Mouse (Mus musculus): ENCODE data around the gene Zc3h12c.
"Not testable (repeated sequence)": the region's sequence is repeated elsewhere in the genome, so short reads cannot be mapped to it uniquely, and the experiment has no call there.

Gene Zc3h12c

DNA sequence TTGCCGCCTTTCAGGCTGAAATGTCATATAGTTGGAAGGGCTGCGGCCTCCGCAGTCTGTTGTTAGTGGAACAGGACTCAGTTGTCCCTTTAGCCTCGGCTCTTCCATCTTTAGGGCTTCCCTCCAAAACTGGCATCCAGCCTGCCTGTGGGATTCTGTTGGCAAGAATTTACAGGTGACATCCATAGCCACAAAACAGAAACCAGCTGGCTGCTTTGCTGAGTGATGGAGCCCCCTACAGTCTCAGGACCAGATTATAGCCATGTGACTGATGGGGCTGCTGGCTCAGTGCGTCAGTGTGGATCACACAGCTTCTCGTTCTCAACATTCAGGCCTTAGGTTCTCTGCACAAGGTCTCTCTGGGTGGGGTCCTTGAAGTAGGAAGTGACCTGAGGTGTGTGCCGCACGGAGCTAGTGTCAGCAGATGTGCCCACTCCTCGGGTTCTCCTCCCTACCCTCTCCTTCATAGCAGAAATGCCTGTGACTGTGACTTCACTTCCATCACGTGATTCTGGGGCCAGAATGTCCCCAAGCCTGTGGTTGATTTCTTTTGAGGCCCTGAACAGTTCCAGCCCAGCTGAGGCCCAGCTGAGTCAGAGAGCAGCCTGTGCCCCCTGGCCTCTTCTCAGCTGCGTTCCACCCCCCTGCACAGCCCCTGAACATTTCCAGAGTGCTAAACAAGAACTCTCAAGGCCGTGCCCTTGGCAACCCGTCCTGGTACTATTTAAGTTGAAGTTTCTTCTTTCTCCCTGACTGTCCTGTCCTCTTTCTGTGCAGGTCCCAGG, 66.1 kb downstream of the Zc3h12c start:
- no peak for DNase-seq (ENCODE audit: low spot score in 2 of 2)

DNA sequence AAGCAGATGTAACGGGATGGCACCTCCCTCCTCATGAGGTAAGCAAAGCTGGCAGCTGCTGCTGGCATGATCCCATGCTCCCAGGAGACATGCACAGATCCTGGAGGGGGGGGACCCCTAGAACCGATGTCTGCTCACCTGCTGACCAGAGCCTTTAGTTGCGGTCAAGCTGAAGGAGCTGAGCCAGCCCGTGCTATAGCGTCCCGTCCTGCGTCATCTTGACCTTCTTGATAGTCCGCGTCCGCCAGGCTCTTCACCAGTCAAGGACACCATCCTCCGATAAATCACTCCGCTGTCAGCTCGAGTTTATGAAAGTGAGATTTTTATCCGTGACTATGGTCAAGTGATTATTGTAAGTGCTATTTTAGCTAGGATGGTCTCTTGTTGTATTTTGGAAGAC, 67.9 kb downstream of the Zc3h12c start:
- no peak for DNase-seq (ENCODE audit: low spot score in 2 of 2)

DNA sequence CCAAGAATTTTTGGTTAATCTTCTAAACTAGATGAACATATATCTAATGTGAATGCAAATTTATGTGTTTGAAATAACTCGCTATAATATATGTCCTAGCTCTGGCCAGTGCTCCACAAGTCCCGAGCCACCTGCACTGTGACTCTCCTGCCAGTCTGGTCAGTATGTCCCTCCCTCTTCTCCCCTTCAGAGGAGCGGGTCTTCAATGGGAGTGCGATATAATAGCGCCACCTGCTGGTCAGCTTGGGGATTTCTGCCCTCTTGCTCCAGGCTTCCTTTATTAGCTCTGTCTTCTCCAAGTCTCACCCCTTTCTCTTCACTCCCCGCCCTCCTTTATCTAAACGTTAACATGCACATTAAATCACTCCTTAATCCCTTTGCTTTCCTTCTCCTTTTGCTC, 69.8 kb downstream of the Zc3h12c start:
- peak; percentile 54 to 79 for DNase-seq (ENCODE audit: low spot score in 2 of 2)

DNA sequence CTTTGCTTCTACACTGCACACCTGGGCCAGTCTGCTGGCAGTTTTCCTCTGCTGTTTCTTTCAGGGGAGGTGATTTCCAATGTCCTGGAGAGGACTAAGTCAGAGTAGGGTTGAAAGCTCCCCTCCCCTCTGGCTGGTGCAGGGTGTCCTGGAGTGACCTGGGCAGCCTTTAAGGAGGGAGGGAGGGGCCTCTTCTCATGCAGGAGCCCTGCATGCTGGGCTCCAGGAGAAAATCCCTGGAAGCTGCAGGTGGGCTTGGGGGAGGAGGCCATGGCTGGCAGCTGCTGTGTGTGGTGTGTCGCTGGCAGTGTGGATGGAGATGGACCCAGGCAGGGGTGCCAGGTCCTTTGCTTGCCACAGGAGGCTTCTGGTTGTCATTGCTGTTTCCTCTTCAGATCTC, 71.0 kb downstream of the Zc3h12c start:
- DNase-seq (ENCODE audit: low spot score in 2 of 2) = no peak

DNA sequence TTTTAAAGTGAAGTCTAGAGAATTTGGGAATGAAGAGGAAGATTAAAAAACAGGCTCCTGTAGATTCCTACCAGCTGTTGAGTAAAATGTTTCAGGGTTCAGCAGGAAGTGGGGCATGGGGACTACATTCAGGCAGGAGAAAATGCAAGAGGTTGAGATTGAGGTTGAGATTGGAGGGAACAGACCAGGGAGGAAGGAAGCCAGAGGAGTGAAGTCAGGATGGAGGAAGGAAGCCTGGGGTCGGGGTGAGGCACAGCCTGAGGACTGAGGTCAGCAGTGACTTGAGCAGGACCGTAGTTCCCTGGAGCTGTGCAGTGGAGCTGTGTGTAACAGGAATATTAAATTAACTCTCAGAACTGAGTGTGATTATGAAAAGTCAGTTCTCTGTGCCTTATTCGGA, 72.7 kb downstream of the Zc3h12c start:
- no peak for DNase-seq (ENCODE audit: low spot score in 2 of 2)

DNA sequence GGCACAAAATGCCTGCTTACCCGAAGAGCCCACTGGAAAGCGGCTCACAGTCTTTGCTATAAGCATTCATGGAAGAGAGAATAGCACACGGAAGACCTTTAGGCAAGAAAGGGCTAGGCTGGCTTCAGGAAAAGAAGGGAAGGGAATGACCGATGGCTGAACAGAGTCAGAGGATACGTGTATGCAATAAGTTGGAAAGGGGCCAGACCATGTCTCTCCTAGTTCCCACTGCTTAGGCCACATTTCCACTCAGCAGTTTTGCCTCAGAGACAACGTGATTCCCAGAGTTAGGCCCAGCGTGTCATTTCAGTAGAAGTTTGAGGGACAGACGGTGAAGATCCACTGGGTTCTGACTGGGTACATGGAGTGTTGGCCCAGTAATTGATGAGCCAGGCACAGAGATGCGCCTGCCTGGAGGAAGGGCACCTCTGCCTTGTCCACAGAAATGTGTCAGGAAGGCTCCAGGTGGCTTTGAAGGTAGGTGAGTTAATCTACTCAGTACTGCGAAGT, 73.8 kb downstream of the Zc3h12c start:
- no peak for DNase-seq (ENCODE audit: low spot score in 2 of 2)

DNA sequence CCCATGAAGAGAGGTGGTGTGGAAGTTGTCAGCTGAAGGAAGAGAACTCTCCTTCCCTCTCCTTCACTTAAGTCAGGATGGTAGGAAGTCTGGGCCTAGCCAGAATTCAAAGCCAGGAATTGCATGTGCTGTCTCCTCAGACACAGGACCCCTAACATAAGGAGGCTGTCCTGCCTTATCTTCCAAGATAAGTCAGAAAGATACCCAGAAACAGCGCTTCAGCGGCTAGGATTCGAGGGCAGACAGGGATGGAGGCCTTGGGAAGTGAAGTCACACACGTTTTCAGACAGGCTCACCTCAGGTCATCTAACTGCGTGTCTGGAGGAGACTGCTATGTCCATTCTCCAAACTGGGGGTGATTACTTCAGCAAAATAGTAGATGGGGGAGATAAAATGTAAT, 74.4 kb downstream of the Zc3h12c start:
- no peak for DNase-seq (ENCODE audit: low spot score in 2 of 2)

DNA sequence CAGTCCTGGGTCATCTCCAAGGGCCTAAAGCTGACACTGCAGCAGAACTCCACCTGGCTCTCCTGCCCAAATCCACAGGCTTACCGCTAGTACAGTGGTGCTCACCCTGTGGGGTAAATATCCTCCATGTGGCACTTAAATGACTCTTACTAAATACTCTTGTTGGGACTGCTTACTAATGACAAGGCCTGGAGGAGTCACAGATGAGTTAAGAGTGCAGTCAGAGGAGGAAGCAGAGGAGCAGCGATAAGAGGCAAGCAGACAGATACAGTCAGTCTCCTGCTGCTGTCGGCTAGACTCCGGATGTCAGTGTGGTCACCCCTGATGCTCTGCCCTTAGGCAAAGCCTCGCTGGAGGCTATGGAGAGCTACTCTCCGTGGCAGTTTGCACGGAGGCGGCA, 75.3 kb downstream of the Zc3h12c start:
- DNase-seq (ENCODE audit: low spot score in 2 of 2) = no peak

DNA sequence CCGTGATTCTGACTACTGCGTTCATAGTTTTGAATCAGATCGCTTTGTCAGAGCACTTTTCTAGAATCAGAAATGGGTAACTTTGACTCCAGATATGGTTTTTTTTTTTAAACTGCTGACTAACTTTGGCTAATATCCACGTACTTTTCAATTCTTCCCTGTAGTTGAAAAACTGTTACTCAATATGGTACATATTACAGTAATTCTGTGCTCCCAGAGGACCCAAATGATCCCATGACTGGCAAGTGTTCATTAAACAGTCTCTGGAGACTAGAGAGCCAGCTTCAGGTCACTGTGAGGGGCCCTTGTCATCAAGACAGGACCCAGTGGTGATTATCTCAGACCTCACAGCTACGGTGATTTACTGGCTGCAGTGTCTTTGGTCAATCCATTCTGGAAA, 76.1 kb downstream of the Zc3h12c start:
- no peak for DNase-seq (ENCODE audit: low spot score in 2 of 2)

DNA sequence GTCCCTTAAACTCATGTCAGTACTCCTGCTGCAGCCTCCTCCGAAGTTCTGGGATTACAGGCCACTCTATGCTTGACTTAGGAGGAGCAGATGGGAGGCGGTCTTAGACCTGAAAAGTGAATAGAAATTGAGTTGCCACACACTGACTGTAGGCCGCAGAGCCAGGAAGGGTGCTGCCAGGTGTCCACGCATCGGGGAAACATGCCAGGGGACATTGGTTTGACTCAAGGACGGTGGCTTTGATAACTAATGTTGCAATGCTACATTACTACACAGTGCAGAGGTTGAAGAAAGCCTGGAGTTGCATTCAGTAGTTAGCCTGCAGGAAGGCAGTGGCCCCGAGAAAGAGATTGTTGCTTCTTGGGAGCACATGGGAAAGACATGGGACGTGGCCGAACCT, 76.6 kb downstream of the Zc3h12c start:
- no peak for DNase-seq (ENCODE audit: low spot score in 2 of 2)

DNA sequence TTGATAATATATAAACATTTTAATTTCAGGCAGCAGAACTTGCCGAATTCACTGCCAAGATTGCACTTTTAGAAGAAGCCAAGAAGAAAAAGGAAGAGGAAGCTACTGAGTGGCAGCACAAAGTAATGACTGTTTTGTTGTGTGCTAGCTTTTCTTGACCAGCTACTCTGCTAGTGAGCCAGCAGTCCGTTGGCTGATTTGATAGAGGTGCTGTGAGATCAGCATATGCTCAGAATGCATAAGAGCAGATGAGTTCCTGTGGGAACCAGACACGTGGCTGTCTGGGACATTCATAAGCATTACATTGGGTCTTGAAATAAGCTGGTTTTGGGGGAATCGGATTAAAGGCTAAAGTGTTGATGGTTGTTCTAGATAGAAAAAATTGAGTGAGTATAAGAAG, 86.0 kb downstream of the Zc3h12c start:
- DNase-seq (ENCODE audit: low spot score in 2 of 2) = no peak

DNA sequence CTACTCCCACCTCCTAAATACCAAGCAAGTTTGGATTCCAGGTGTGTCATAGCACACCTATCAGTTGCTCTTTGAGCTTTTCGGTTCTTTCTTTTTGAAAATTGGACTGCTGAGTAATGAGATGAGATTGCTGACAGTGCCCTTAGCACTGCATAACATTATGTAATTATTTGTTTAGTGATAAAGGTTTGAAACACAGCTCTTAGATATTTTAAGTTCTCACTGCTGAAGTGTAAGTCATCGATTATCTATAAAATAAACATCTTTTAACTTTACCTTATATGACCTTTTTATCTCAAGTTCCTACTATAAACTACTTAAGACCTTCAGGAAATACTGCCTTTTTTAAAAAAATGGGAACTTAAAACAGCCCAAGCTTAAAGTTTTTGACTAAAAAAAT, 86.4 kb downstream of the Zc3h12c start:
- DNase-seq (ENCODE audit: low spot score in 2 of 2) = no peak

DNA sequence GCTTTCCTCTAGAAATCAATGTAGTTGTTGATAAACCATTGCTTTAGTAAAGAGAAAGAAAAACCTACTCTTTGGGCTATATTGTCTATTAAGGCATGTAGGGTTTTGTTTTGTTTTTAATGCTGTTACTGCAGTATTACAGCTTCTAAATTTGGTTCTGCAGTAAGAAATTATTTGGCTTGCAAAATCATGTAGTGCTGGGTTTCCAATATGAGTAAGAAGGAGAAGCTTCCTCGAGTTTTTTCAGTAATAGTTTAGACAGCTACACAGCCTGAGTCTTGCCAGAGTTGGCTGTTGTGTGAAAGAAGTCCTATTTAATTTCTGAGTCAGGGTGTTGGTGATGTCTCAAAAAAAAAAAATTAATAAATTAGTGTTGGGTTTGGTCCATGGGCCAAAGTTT, 90.7 kb downstream of the Zc3h12c start:
- no peak for DNase-seq (ENCODE audit: low spot score in 2 of 2)

DNA sequence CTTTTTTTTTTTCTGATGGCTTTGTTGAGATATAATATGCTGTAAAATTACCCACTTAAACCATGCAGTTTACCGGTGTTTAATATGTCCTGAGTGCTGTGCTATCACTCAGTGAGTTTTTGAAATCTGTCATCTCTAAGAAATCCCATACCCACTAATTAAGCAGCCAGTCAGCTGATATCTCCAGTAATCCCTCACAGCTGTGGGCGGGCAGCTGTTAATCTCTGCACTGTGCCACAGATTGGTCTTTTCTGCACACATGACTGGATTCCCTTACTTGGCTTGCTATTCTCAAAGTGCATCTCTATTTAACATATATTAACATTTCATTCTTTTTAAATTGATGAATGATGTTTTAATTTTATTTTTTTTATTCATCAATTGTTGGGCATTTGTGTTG, 92.3 kb downstream of the Zc3h12c start:
- DNase-seq (ENCODE audit: low spot score in 2 of 2) = no peak

DNA sequence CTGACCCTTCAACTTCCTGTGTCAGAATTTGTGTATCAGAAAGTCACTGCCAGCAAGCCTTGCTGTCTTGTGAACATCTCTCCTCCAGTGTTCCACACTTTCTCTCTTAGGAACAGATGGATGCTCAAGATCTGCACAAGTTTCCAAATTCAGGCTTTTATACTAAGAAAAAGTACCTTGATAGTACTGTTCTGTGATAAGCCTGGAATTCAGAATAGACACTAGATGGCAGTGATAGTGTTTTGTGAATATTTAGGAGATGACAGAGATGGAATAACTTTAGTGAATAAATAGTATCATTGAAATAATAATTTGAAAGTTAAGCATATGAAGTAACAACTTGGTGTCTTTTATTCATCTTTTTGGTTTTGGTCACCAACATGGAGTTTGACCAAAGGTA, 96.2 kb downstream of the Zc3h12c start:
- no peak for DNase-seq (ENCODE audit: low spot score in 2 of 2)

DNA sequence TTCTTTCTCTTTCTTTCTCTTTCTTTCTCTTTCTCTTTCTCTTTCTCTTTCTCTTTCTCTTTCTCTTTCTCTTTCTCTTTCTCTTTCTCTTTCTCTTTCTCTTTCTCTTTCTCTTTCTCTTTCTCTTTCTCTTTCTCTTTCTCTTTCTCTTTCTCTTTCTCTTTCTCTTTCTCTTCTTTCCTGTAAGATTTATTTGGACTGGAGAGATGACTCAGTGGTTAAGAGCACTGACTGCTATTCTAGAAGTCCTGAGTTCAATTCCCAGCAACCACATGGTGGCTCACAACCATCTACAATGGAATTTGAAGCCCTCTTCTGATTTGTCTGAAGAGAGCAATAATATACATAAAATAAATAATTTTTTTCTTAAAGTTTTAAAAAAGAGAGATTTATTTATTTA, 97.0 kb downstream of the Zc3h12c start:
- DNase-seq (ENCODE audit: low spot score in 2 of 2) = not testable (repeated sequence)

DNA sequence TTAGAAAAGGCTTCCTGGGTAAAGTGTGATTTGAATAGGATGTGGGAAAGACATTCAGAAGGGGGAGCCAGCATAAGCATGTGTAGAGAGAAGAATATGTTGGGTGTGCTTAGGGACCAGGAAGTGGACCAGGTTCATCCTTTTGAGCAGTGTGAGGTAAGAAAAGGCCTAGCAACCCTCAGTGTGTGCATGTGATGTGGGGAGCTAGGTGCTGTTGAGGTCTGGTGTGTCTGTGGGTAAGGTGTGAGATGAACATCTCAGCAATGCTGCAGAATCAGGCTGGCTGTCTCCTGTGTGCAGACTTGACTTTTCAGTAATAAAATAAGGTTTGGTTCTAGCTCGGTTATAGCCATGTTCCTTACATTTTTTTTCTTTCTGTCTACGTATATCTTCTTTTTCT, 98.3 kb downstream of the Zc3h12c start:
- no peak for DNase-seq (ENCODE audit: low spot score in 2 of 2)
